Mouse (Mus musculus) kidney, embryonic 14.5 days (tissue): ENCODE results near the gene N4bp1. TPM values are rescaled to one million over a fixed set of nuclear protein-coding genes. Genes with fewer than 3 reads are reported as not detected.

ENCODE experiments used
- ATAC-seq: fragments of 200-750 bp; cut with Nextera tagmentation; 2 replicates; pipeline ENCODE4 v1.8.0; 2017; ENCODE audit warnings: moderate number of reproducible peaks, mild to moderate bottlenecking, moderate TSS enrichment, moderate library complexity; ENCODE audit not compliant: low FRiP score, low TSS enrichment
- H3K27ac ChIP-seq: fragments of 300-500 bp; sonication (generic); 2 replicates; pipeline ENCODE4 v1.5.1; 2014; ENCODE audit warnings: low read depth, mild to moderate bottlenecking, low read length, moderate library complexity, mixed read lengths
- H3K27me3 ChIP-seq: fragments of 300-500 bp; sonication (generic); 2 replicates; pipeline ENCODE4 v1.6.1; 2014; ENCODE audit warnings: mild to moderate bottlenecking, low read length; ENCODE audit not compliant: control insufficient read depth, insufficient read depth
- H3K36me3 ChIP-seq: fragments of 300-500 bp; sonication (generic); 2 replicates; pipeline ENCODE4 v1.6.1; 2014; ENCODE audit warnings: low read length, mixed read lengths; ENCODE audit not compliant: control insufficient read depth, insufficient read depth
- H3K4me1 ChIP-seq: fragments of 300-500 bp; sonication (generic); 2 replicates; pipeline ENCODE4 v1.6.1; 2014; ENCODE audit warnings: low read length, mixed read lengths; ENCODE audit not compliant: control insufficient read depth, insufficient read depth
- H3K4me2 ChIP-seq: fragments of 300-500 bp; sonication (generic); replicated peaks from 2 replicates; pipeline ENCODE4 v1.6.1; 2014; ENCODE audit warnings: low read depth, mild to moderate bottlenecking, low read length
- H3K4me3 ChIP-seq: fragments of 300-500 bp; sonication (generic); 2 replicates; pipeline ENCODE4 v1.5.1; 2014; ENCODE audit warnings: mild to moderate bottlenecking, low read length
- H3K9ac ChIP-seq: fragments of 300-500 bp; sonication (generic); 2 replicates; pipeline ENCODE4 v1.6.1; 2014; ENCODE audit warnings: low read depth, mild to moderate bottlenecking, low read length, moderate library complexity
- H3K9me3 ChIP-seq: fragments of 300-500 bp; sonication (generic); 2 replicates; pipeline ENCODE4 v1.6.1; 2016; ENCODE audit warnings: low read length; ENCODE audit not compliant: control insufficient read depth
- WGBS: fragments of 180-500 bp; shearing (Covaris S2); extraction: QIAGEN DNeasy Blood & Tissue Kit; methylation state at CpG from one replicate; pipeline ENCODE4 v1.1.7; 2014; 5-methylcytosine and 5-hydroxymethylcytosine counted together
- polyA plus RNA-seq: library from polyadenylated mRNA; unstranded; fragments of >200 nt; fragmentation: Nextera tagmentation; extraction: Ambion mirVana; gene quantifications from 2 replicates; pipeline ENCODE4 v1.2.1, GENCODE M21; 2014

N4bp1 gene
- polyA plus RNA-seq, 1 experiment from 2014 or later, result 13.2 TPM

DNA sequence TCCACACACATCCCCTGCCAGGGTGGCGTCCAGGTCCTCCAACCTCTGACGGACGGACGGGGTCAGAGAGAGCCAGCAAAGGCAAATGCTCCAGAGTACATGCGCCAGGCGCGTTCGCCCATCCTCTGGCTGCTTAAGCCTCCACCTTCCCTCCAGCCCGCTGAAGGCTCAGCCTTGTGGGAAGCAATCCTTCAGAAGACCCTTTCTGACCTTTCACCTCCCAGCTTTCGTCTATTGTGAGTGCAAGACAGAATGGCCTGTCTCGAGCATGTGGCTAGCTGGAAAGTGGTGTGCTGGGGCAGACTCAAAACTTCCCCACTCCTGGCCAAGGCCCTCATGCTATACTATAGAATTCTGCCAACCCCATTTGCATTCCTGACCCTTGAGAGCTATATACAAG lies 30.4 kb downstream of the N4bp1 start:
- peaks cover 32% of the 10 kb centered on the region for H3K36me3 ChIP-seq

DNA sequence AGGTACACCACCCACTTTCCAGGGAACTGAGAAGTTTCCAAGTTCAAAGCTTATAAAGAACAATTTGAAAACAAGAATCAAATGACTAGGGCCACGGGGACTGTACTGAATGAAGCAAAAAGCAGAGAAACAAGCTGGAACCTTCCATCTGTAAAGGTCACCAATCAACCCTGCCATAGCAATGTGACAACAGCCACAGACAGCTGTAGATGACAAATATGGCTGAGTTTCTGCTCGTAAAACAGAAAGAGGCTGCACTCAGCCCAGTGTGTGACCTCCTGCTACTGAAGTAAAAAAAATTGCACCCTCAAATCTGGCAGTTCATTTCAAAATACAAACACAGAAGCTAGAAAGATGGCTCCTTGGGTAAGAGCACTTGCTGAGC lies 31.1 kb downstream of the N4bp1 start:
- Histone ChIP-seq H3K9me3 (no peaks in the 10 kb centered on the region), H3K4me1 (no peaks in the 10 kb centered on the region), H3K36me3 (peaks cover 30% of the 10 kb centered on the region), H3K27me3 (no peaks in the 10 kb centered on the region), H3K27ac (no peak overlapping the region), H3K4me3 (no peak overlapping the region), H3K9ac (no peak overlapping the region), H3K4me2 (no peak overlapping the region)
- 44% methylated on average over 2 of the region's 2 CpGs for WGBS
- ATAC-seq, result no peak

More for the DNA sequence above, 30.4 kb downstream of the N4bp1 start:
- H3K4me2 ChIP-seq, result no peak overlapping the region
- no peak overlapping the region for H3K9ac ChIP-seq
- no peaks in the 10 kb centered on the region for H3K27me3 ChIP-seq
- H3K4me1 ChIP-seq, result no peaks in the 10 kb centered on the region
- ATAC-seq, result no peak
- no peaks in the 10 kb centered on the region for H3K9me3 ChIP-seq
- H3K4me3 ChIP-seq, result no peak overlapping the region
- WGBS, result 71% methylated on average over 11 of the region's 11 CpGs
- no peak overlapping the region for H3K27ac ChIP-seq

DNA sequence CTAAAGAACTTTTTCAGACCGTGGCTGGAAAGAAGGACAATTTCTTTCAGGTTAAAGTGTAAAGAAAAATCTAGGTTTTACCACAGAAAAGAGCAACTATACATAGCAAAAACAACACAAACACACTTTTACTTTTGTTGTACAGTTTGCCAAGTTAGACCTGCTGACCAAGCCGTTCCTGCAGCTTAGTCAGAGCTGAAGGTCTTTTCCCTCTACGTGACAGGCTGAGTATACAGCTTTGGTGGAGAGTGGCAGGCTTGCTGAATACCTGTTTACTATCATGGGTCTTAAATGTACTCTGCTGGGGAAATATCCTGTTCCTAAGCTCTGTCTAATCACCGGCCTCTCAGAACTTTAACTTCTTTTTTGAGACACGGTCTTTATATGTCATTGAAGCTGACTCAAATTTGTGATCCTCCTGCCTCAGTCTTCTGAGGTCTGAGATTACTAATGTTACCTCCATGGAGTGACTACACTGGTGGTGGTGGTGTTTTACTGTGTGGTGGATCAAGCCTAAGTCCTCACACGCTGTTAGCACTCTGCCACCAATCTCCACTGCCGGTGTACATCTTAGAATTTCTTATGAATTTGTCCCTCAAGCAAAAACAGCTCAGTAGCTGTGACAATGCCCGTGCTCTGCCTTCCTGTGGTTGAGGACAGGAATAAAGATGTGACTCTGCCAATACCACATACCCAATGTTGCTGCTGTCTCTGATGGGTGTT lies 31.6 kb downstream of the N4bp1 start:
- WGBS, result 90% methylated on average over 8 of the region's 8 CpGs
- ATAC-seq, result no peak
- no peak overlapping the region for H3K4me2 ChIP-seq

DNA sequence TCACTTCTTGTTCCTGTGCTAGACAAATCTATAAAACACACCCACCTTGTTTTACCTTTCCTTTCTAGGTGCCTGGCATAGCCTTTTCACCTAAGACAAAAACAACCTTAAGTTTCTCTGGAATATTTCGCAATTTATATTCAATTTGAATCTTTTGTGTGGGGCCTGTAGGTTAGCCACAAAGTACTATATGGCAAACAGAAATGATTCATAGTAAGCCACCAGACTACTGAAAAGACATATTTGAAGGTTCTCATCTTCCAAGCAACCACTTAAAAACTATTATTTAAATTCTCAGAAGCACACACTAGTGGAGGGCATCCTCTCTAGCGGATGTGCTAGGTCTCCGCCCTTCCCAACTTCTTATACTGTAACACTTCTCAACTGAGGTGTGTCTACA lies 32.6 kb downstream of the N4bp1 start:
- Histone ChIP-seq H3K9ac (no peak overlapping the region), H3K36me3 (peaks cover 34% of the 10 kb centered on the region; the same call in 1 of the 2 replicates), H3K4me3 (no peak overlapping the region), H3K9me3 (no peaks in the 10 kb centered on the region), H3K27ac (no peak overlapping the region), H3K4me1 (no peaks in the 10 kb centered on the region), H3K27me3 (no peaks in the 10 kb centered on the region), H3K4me2 (no peak overlapping the region)
- 97% methylated on average over 3 of the region's 3 CpGs for WGBS
- ATAC-seq, result no peak

More for the DNA sequence above, 31.6 kb downstream of the N4bp1 start:
- Histone ChIP-seq H3K4me3 (no peak overlapping the region), H3K27me3 (no peaks in the 10 kb centered on the region), H3K36me3 (peaks cover 30% of the 10 kb centered on the region), H3K27ac (no peak overlapping the region), H3K9me3 (no peaks in the 10 kb centered on the region), H3K4me1 (no peaks in the 10 kb centered on the region), H3K9ac (no peak overlapping the region)

DNA sequence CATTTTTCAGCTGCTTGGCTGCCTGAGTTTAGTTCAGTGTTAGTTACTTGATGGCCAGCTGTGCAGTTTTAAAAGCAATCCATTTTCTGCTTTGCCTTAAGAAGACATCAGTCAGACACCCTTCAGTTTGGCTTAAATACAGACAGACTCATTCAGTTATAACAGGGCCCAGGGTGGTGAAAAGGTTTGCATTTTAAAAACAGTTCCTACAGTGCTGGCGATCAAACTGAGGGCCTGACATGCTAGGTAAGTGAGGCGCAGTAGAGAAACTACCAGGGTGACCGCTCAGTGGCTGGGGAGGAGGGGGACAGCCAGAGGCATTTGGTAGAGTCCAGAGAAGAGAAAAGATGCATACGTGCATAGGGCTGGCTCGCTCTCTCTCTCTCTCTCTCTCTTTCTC lies 36.2 kb downstream of the N4bp1 start:
- Histone ChIP-seq H3K4me2 (no peak overlapping the region), H3K27ac (no peak overlapping the region), H3K36me3 (peaks cover 53% of the 10 kb centered on the region), H3K4me1 (no peaks in the 10 kb centered on the region), H3K9me3 (no peaks in the 10 kb centered on the region), H3K4me3 (no peak overlapping the region), H3K9ac (no peak overlapping the region), H3K27me3 (no peaks in the 10 kb centered on the region)
- no peak for ATAC-seq
- 92% methylated on average over 5 of the region's 5 CpGs for WGBS

DNA sequence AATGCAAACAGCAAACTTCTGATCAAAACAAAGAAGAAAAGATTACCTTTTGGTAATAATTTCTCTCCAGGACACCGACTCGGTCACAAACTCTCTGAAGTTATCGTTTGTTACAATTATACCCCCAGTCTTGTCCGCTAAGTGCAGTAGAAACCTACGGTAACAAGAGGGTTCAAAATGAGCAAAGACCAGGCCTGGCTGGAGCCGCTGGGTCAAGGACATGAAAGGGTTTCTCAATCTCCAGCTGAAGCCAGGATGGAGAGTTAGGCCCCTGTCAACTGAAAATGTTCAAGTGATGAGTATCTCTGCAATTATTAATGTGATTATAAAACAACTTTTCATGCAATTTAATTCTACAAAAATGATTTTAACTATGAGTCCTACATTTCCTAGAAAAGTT lies 36.7 kb downstream of the N4bp1 start:
- H3K4me3 ChIP-seq, result no peak overlapping the region
- H3K4me2 ChIP-seq, result no peak overlapping the region
- 85% methylated on average over 6 of the region's 6 CpGs for WGBS
- ATAC-seq, result no peak
- H3K9ac ChIP-seq, result no peak overlapping the region
- H3K27me3 ChIP-seq, result no peaks in the 10 kb centered on the region
- H3K9me3 ChIP-seq, result no peaks in the 10 kb centered on the region
- no peak overlapping the region for H3K27ac ChIP-seq
- H3K36me3 ChIP-seq, result peaks cover 57% of the 10 kb centered on the region
- H3K4me1 ChIP-seq, result no peaks in the 10 kb centered on the region

DNA sequence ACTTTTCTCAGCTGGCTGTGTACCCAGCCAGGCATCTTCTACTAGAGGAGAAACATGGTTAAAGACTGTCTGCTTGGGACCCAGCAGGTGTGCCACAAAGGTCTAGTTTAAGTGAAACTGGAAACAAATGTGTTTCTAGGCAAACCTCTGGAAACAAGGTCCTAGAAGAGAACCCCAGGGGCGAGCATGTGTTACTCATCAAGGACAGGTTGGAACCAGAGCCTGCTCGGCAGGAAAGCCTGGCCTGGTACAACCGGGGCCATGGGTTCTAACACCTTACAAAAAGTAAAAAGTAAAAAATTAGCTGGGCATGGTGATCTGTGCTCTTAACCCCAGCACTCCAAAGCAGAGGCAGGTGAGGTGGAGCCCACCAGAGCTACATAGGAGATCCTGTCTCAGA lies 38.0 kb downstream of the N4bp1 start:
- Histone ChIP-seq H3K9me3 (no peaks in the 10 kb centered on the region), H3K4me2 (no peak overlapping the region), H3K36me3 (peaks cover 67% of the 10 kb centered on the region), H3K9ac (no peak overlapping the region), H3K4me1 (no peaks in the 10 kb centered on the region), H3K27ac (no peak overlapping the region), H3K4me3 (no peak overlapping the region), H3K27me3 (no peaks in the 10 kb centered on the region)
- no peak for ATAC-seq
- WGBS, result 85% methylated on average over 3 of the region's 3 CpGs

DNA sequence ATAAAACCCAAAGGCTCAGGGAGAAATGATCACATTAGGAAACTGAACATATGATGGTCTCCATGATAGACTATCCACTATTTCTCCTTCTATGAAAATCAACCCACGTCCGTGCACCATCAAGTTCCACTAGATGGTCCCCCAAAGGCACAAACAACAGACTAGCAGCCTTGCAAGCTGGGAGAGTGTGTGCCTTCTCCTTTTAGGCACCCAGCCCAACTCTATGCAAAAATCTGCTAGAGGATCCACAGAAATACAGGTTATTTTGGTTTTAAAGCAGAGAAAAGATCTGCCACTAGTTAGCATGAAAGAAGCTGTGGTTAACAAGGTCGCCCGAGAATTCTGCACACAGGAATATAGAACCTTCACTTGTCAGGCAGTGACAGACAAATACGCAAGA lies 39.2 kb downstream of the N4bp1 start:
- H3K36me3 ChIP-seq, result peaks cover 72% of the 10 kb centered on the region
- no peaks in the 10 kb centered on the region for H3K4me1 ChIP-seq
- no peak overlapping the region for H3K9ac ChIP-seq
- WGBS, result 89% methylated on average over 5 of the region's 5 CpGs
- no peak overlapping the region for H3K27ac ChIP-seq
- H3K9me3 ChIP-seq, result no peaks in the 10 kb centered on the region
- no peak for ATAC-seq
- H3K4me2 ChIP-seq, result no peak overlapping the region
- H3K4me3 ChIP-seq, result no peak overlapping the region
- H3K27me3 ChIP-seq, result no peaks in the 10 kb centered on the region

DNA sequence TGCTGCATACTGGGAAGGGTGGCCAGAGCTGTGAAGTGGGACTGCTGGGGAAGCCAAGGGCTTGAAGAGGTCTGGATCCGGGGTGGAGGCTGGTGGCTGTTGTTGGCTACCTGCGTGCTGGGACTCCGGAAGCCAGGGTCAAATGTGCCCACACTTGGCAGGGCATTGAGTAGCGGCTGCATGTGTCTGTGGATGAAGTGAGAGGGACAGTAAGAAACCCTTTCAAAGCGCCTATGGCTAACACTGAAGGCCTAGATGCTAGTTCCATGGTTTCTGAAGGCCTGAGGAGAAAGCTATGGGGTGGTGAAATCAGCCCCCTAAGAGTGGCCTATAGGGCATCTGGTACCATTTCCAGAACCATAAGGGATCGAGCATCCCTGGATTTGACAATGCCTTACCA lies 40.2 kb downstream of the N4bp1 start:
- Histone ChIP-seq H3K27me3 (no peaks in the 10 kb centered on the region), H3K36me3 (peaks cover 68% of the 10 kb centered on the region), H3K4me1 (no peaks in the 10 kb centered on the region), H3K4me3 (no peak overlapping the region), H3K9me3 (no peaks in the 10 kb centered on the region), H3K9ac (no peak overlapping the region), H3K4me2 (no peak overlapping the region), H3K27ac (no peak overlapping the region)
- 91% methylated on average over 6 of the region's 6 CpGs for WGBS
- ATAC-seq, result no peak
